Comparison of ENCODE assay signal across 8 mouse cellular contexts in genomic region chr5:130222146-130223004, GRCm38 (mm10). TPM values are rescaled to one million over a fixed set of nuclear protein-coding genes. Genes with fewer than 3 reads are reported as not detected.
A peak's percentile ranks its signal among the peaks of the same experiment; 100 is the strongest.
DNase-seq lines count a peak whose midpoint lies in the region; ATAC-seq and TF ChIP-seq lines count a peak whose summit lies in the region.

No protein-coding gene starts in this region.

- no peaks in the 10 kb centered on the region for H3K9me3 ChIP-seq in heart, embryonic 10.5 days
- no peaks in the 10 kb centered on the region; the same call in 1 of the 2 replicates for H3K9me3 ChIP-seq in kidney, embryonic 14.5 days (ENCODE audit: control insufficient read depth, low read length)
- H3K9me3 ChIP-seq in limb, embryonic 15.5 days = no peaks in the 10 kb centered on the region
- no peaks in the 10 kb centered on the region for H3K9me3 ChIP-seq in midbrain, postnatal 0 days (ENCODE audit: low read length)

- H3K36me3 ChIP-seq in C2C12 (ENCODE audit: control insufficient read depth, insufficient read depth) = peaks cover 19% of the 10 kb centered on the region
- peaks cover 4% of the 10 kb centered on the region; the same call in 1 of the 2 replicates for H3K36me3 ChIP-seq in heart, embryonic 10.5 days
- no peaks in the 10 kb centered on the region; the same call in 1 of the 2 replicates for H3K36me3 ChIP-seq in kidney, embryonic 14.5 days (ENCODE audit: control insufficient read depth, insufficient read depth, low read length)
- H3K36me3 ChIP-seq in limb, embryonic 15.5 days = no peaks in the 10 kb centered on the region
- H3K36me3 ChIP-seq in midbrain, postnatal 0 days (ENCODE audit: insufficient read depth, low read length) = no peaks in the 10 kb centered on the region

- peak; percentile 94 for DNase-seq in brain, adult 2 months (ENCODE audit: low read depth, low spot score)
- DNase-seq in heart, embryonic 10.5 days (ENCODE audit: low spot score) = peak; percentile 96
- DNase-seq in midbrain, postnatal 0 days (ENCODE audit: low spot score) = peak; percentile 92
- peak; percentile 95 to 97 for DNase-seq in spleen, postnatal 10 days (ENCODE audit: low spot score in 2 of 2)

- no peak for TF ChIP-seq CTCF in C2C12 (IDR thresholded peaks at IDR 0.05; ENCODE audit: control insufficient read depth, insufficient read depth, insufficient read length)
- peak; percentile 33; the same call in 1 of the 2 replicates for TF ChIP-seq CTCF in embryonic fibroblast, embryonic 13.5 days (IDR thresholded peaks at IDR 0.05; ENCODE audit: borderline replicate concordance, insufficient read depth, low read length)
- peak; percentile 67 for TF ChIP-seq CTCF in midbrain, postnatal 0 days (IDR thresholded peaks at IDR 0.05)

- H3K4me3 ChIP-seq in C2C12 (ENCODE audit: insufficient read depth, poor library complexity, severe bottlenecking) = peak overlapping the region; percentile 96
- peak overlapping the region; percentile 90 for H3K4me3 ChIP-seq in embryonic fibroblast, embryonic 13.5 days (ENCODE audit: insufficient read depth, low read length)
- H3K4me3 ChIP-seq in heart, embryonic 10.5 days = peak overlapping the region; percentile 99
- peak overlapping the region; percentile 99 for H3K4me3 ChIP-seq in kidney, embryonic 14.5 days (ENCODE audit: low read length)
- peak overlapping the region; percentile 99 for H3K4me3 ChIP-seq in limb, embryonic 15.5 days
- peak overlapping the region; percentile 98 for H3K4me3 ChIP-seq in midbrain, postnatal 0 days (ENCODE audit: low read depth, low read length)

- TF ChIP-seq POLR2A in embryonic fibroblast, embryonic 13.5 days (IDR thresholded peaks at IDR 0.05; ENCODE audit: low read depth, low read length) = peak; percentile 62

- H3K27ac ChIP-seq in embryonic fibroblast, embryonic 13.5 days (ENCODE audit: insufficient read depth, low read length) = peak overlapping the region; percentile 51
- H3K27ac ChIP-seq in heart, embryonic 10.5 days = peak overlapping the region; percentile 99
- peak overlapping the region; percentile 88 for H3K27ac ChIP-seq in kidney, embryonic 14.5 days (ENCODE audit: low read depth, low read length)
- H3K27ac ChIP-seq in limb, embryonic 15.5 days = peak overlapping the region; percentile 83
- H3K27ac ChIP-seq in midbrain, postnatal 0 days (ENCODE audit: low read depth, low read length) = peak overlapping the region; percentile 82

- peaks cover 53% of the 10 kb centered on the region for H3K79me2 ChIP-seq in C2C12 (ENCODE audit: control insufficient read depth, insufficient read depth)

- peak overlapping the region; percentile 97 for H3K9ac ChIP-seq in kidney, embryonic 14.5 days (ENCODE audit: low read depth, low read length)
- H3K9ac ChIP-seq in limb, embryonic 15.5 days = peak overlapping the region; percentile 91
- H3K9ac ChIP-seq in midbrain, postnatal 0 days (replicated peaks; ENCODE audit: low read length, poor library complexity, severe bottlenecking) = peak overlapping the region; percentile 95

- peaks cover 45% of the 10 kb centered on the region for H3K79me3 ChIP-seq in C2C12 (ENCODE audit: low read depth)

- peak overlapping the region; percentile 94 for H3ac ChIP-seq in C2C12 (ENCODE audit: control insufficient read depth, insufficient read length, low read depth)

- peak overlapping the region; percentile 63 for H3K4me2 ChIP-seq in kidney, embryonic 14.5 days (replicated peaks; ENCODE audit: low read depth, low read length)
- H3K4me2 ChIP-seq in limb, embryonic 15.5 days = peak overlapping the region; percentile 67
- peak overlapping the region; percentile 74 for H3K4me2 ChIP-seq in midbrain, postnatal 0 days (ENCODE audit: low read depth, low read length, poor library complexity, severe bottlenecking)

- WGBS in heart, embryonic 10.5 days = under 1% methylated on average over 88 of the region's 88 CpGs
- under 1% methylated on average over 68 of the region's 88 CpGs for WGBS in kidney, embryonic 14.5 days
- under 1% methylated on average over 87 of the region's 88 CpGs for WGBS in limb, embryonic 15.5 days
- under 1% methylated on average over 87 of the region's 88 CpGs for WGBS in midbrain, postnatal 0 days

- H3K27me3 ChIP-seq in C2C12 (ENCODE audit: control insufficient read depth, insufficient read depth, insufficient read length) = no peaks in the 10 kb centered on the region
- H3K27me3 ChIP-seq in heart, embryonic 10.5 days (ENCODE audit: insufficient read depth, poor library complexity, severe bottlenecking) = no peaks in the 10 kb centered on the region
- no peaks in the 10 kb centered on the region for H3K27me3 ChIP-seq in kidney, embryonic 14.5 days (ENCODE audit: control insufficient read depth, insufficient read depth, low read length)
- no peaks in the 10 kb centered on the region for H3K27me3 ChIP-seq in limb, embryonic 15.5 days
- no peaks in the 10 kb centered on the region for H3K27me3 ChIP-seq in midbrain, postnatal 0 days (ENCODE audit: insufficient read depth, low read length)

- peak; percentile 85 for ATAC-seq in kidney, embryonic 14.5 days (ENCODE audit: low FRiP score, low TSS enrichment)
- ATAC-seq in limb, embryonic 15.5 days (ENCODE audit: insufficient number of reproducible peaks, low FRiP score, low TSS enrichment, low read depth) = peak; percentile 81
- ATAC-seq in midbrain, postnatal 0 days (ENCODE audit: low FRiP score) = peak; percentile 86

- H3K4me1 ChIP-seq in embryonic fibroblast, embryonic 13.5 days (ENCODE audit: control insufficient read depth, insufficient read depth, low read length) = peaks cover 3% of the 10 kb centered on the region; the same call in 1 of the 2 replicates
- peaks cover 23% of the 10 kb centered on the region for H3K4me1 ChIP-seq in heart, embryonic 10.5 days
- peaks cover 16% of the 10 kb centered on the region for H3K4me1 ChIP-seq in kidney, embryonic 14.5 days (ENCODE audit: control insufficient read depth, insufficient read depth, low read length)
- H3K4me1 ChIP-seq in limb, embryonic 15.5 days = peaks cover 18% of the 10 kb centered on the region
- H3K4me1 ChIP-seq in midbrain, postnatal 0 days (ENCODE audit: insufficient read depth, low read length) = peaks cover 14% of the 10 kb centered on the region

TF ChIP-seq in C2C12, 6 proteins besides CTCF, POLR2A, EP300 and RAD21:
- TF ChIP-seq USF1 (IDR thresholded peaks at IDR 0.05; ENCODE audit: low read depth) = peak; percentile 50
- TF ChIP-seq MYOD1 (IDR thresholded peaks at IDR 0.05; ENCODE audit: control insufficient read depth, insufficient read length, low read depth) = no peak
- TF ChIP-seq MYOG (IDR thresholded peaks at IDR 0.05; ENCODE audit: control insufficient read depth, extremely low read depth, insufficient read length) = no peak
- TF ChIP-seq CEBPB (IDR thresholded peaks at IDR 0.05; ENCODE audit: low read depth) = no peak
- peak; percentile 46 for TF ChIP-seq MAX (IDR thresholded peaks at IDR 0.05)
- no peak for TF ChIP-seq FOSL1 (IDR thresholded peaks at IDR 0.05; ENCODE audit: insufficient read depth, low read length, poor library complexity, severe bottlenecking)
TF ChIP-seq in C2C12: peak in this region for 2.

RNA-seq across cellular contexts. Expression of gene Tmem248, which starts 5.5 kb away (rescaled TPM):
- polyA plus RNA-seq in C2C12 (2012; fragmentation: generic; extraction: Trizol) = 26.9 TPM
- 42.9 and 54.2 TPM in 2 replicates for polyA plus RNA-seq in embryonic fibroblast, embryonic 13.5 days (2011; ENCODE audit: insufficient read length, low read depth, missing spikeins)
- polyA plus RNA-seq in heart, embryonic 10.5 days (2016; fragmentation: Nextera tagmentation; extraction: Ambion mirVana) = 30.9 and 35.7 TPM in 2 replicates
- 42.2 and 45.9 TPM in 2 replicates for polyA plus RNA-seq in kidney, embryonic 14.5 days (2014; fragmentation: Nextera tagmentation; extraction: Ambion mirVana)
- polyA plus RNA-seq in limb, embryonic 15.5 days (2015; fragmentation: Nextera tagmentation; extraction: Ambion mirVana) = 26.3 and 37.7 TPM in 2 replicates
- 46.9 and 50.1 TPM in 2 replicates for total RNA-seq in midbrain, postnatal 0 days (2014; rRNA removed)
- 28.6 and 31.6 TPM in 2 replicates for polyA plus RNA-seq in midbrain, postnatal 0 days (2015; fragmentation: Nextera tagmentation; extraction: Ambion mirVana)

RNA-seq across cellular contexts. Expression of gene Sbds, which starts 33.0 kb away (rescaled TPM):
- 43.2 TPM for polyA plus RNA-seq in C2C12 (2012; fragmentation: generic; extraction: Trizol)
- polyA plus RNA-seq in embryonic fibroblast, embryonic 13.5 days (2011; ENCODE audit: insufficient read length, low read depth, missing spikeins) = 56.5 and 75.7 TPM in 2 replicates
- 64.9 and 74.8 TPM in 2 replicates for polyA plus RNA-seq in heart, embryonic 10.5 days (2016; fragmentation: Nextera tagmentation; extraction: Ambion mirVana)
- polyA plus RNA-seq in kidney, embryonic 14.5 days (2014; fragmentation: Nextera tagmentation; extraction: Ambion mirVana) = 55.4 and 77.5 TPM in 2 replicates
- 71.2 and 77.9 TPM in 2 replicates for polyA plus RNA-seq in limb, embryonic 15.5 days (2015; fragmentation: Nextera tagmentation; extraction: Ambion mirVana)
- 16.6 and 20.3 TPM in 2 replicates for total RNA-seq in midbrain, postnatal 0 days (2014; rRNA removed)
- polyA plus RNA-seq in midbrain, postnatal 0 days (2015; fragmentation: Nextera tagmentation; extraction: Ambion mirVana) = 39.8 and 46.4 TPM in 2 replicates

RNA-seq across cellular contexts. Expression of gene Tyw1, which starts 33.0 kb away (rescaled TPM):
- polyA plus RNA-seq in C2C12 (2012; fragmentation: generic; extraction: Trizol) = 24.2 TPM
- polyA plus RNA-seq in embryonic fibroblast, embryonic 13.5 days (2011; ENCODE audit: insufficient read length, low read depth, missing spikeins) = 15.2 and 19.7 TPM in 2 replicates
- 25.2 and 26.1 TPM in 2 replicates for polyA plus RNA-seq in heart, embryonic 10.5 days (2016; fragmentation: Nextera tagmentation; extraction: Ambion mirVana)
- 18.3 and 30.2 TPM in 2 replicates for polyA plus RNA-seq in kidney, embryonic 14.5 days (2014; fragmentation: Nextera tagmentation; extraction: Ambion mirVana)
- polyA plus RNA-seq in limb, embryonic 15.5 days (2015; fragmentation: Nextera tagmentation; extraction: Ambion mirVana) = 23.1 and 25.1 TPM in 2 replicates
- total RNA-seq in midbrain, postnatal 0 days (2014; rRNA removed) = 18.3 and 21.3 TPM in 2 replicates
- 16.3 and 18.0 TPM in 2 replicates for polyA plus RNA-seq in midbrain, postnatal 0 days (2015; fragmentation: Nextera tagmentation; extraction: Ambion mirVana)

RNA-seq across cellular contexts. Expression of gene Rabgef1, which starts 50.8 kb away (rescaled TPM):
- polyA plus RNA-seq in C2C12 (2012; fragmentation: generic; extraction: Trizol) = 14.3 TPM
- polyA plus RNA-seq in embryonic fibroblast, embryonic 13.5 days (2011; ENCODE audit: insufficient read length, low read depth, missing spikeins) = 21.8 and 27.7 TPM in 2 replicates
- polyA plus RNA-seq in heart, embryonic 10.5 days (2016; fragmentation: Nextera tagmentation; extraction: Ambion mirVana) = 21.2 and 25.5 TPM in 2 replicates
- polyA plus RNA-seq in kidney, embryonic 14.5 days (2014; fragmentation: Nextera tagmentation; extraction: Ambion mirVana) = 21.0 and 26.7 TPM in 2 replicates
- 30.6 and 31.8 TPM in 2 replicates for polyA plus RNA-seq in limb, embryonic 15.5 days (2015; fragmentation: Nextera tagmentation; extraction: Ambion mirVana)
- total RNA-seq in midbrain, postnatal 0 days (2014; rRNA removed) = 15.5 and 24.2 TPM in 2 replicates
- polyA plus RNA-seq in midbrain, postnatal 0 days (2015; fragmentation: Nextera tagmentation; extraction: Ambion mirVana) = 31.3 and 34.1 TPM in 2 replicates

Comparison
In these comparisons a context has a peak if more than half of its experiments do, and no peak if none do; other contexts are left out.
1. Peak in every context shown above with its lines: DNase-seq, ATAC-seq, H3K4me3 ChIP-seq and H3K27ac ChIP-seq.